Mouse (Mus musculus) brain, embryonic 14.5 days (tissue): ENCODE data around the gene Prrc2b. TPM values are rescaled to one million over a fixed set of nuclear protein-coding genes. Genes with fewer than 3 reads are reported as not detected.

Source experiments
- DNase-seq: peaks from one replicate; pipeline ENCODE4 v3.0.0-alpha.2; 2011; ENCODE audit warnings: low read depth
- CTCF ChIP-seq: fragments of 200-500 bp; IDR thresholded peaks from 2 replicates; pipeline ENCODE4 v1.5.1; 2012; ENCODE audit warnings: inconsistent platforms, mild to moderate bottlenecking, moderate library complexity, borderline replicate concordance; ENCODE audit not compliant: insufficient read depth, insufficient read length; ENCODE audit errors: extremely low read depth
- POLR2A ChIP-seq: fragments of 200-500 bp; IDR thresholded peaks from 2 replicates; pipeline ENCODE4 v1.6.1; 2012; ENCODE audit warnings: mild to moderate bottlenecking, inconsistent platforms, borderline replicate concordance; ENCODE audit not compliant: poor library complexity, insufficient read depth, insufficient read length, severe bottlenecking; ENCODE audit errors: extremely low read depth
- polyA plus RNA-seq: library from polyadenylated mRNA; depleted of rRNA; stranded (reverse); fragments of >200 nt; gene quantifications from 2 replicates; pipeline ENCODE4 v1.2.3, GENCODE M21; 2012

Gene Prrc2b
- polyA plus RNA-seq, 1 experiment = 171 TPM

GRCm38 (mm10) chr2:32154334-32154997, 3.6 kb downstream of the Prrc2b start:
- no peak for TF ChIP-seq CTCF
- TF ChIP-seq POLR2A = no peak
- no peak for DNase-seq

- no peak for DNase-seq
- TF ChIP-seq CTCF (no peak), POLR2A (no peak)
Measured at GRCm38 (mm10) chr2:32154998-32155541, 4.2 kb downstream of the Prrc2b start.

DNA sequence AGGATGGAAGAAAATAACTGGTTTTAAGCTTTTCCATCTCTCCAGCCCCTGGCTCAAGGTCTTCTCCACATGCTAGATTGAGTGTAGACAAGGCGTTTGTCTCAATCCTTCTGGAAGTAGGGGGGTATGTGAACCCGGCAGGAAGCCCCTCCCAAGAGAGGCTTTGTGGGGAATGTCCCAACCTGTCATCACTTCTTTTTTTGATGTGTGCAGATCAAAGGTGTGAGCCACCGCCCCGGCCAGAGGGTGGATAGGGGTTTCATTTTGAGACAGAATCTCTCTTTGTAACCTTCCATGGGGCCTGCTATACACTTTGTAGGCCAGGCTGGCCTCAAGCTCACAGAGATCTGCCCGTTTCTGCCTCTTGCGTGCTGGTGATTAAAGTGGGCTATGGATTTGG, 4.7 kb downstream of the Prrc2b start:
- no peak for DNase-seq
- no peak for TF ChIP-seq CTCF
- TF ChIP-seq POLR2A = no peak

DNA sequence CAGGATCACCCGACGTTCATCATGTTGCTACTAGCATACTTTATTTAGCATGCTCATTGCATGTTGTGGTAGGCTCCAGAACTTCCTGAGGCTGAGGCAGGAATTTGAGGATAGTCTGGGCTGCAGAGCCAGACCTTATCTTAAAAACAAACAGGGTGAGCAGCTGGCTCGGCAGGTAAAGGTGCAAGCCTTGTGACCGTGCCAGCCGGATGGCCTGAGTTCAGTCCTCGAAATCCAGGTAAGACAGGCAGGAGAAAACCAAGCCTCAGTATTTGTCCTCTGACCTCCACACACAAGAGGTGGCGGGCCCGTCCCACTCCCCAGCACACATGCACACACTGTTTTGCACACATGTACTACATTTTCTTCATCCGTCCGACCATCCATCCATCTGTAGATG, 5.8 kb downstream of the Prrc2b start:
- DNase-seq = no peak
- TF ChIP-seq POLR2A (no peak), CTCF (no peak)

- peak; percentile 77 for DNase-seq
- TF ChIP-seq CTCF (no peak), POLR2A (no peak)
Measured at GRCm38 (mm10) chr2:32157328-32157727, 6.4 kb downstream of the Prrc2b start.

DNA sequence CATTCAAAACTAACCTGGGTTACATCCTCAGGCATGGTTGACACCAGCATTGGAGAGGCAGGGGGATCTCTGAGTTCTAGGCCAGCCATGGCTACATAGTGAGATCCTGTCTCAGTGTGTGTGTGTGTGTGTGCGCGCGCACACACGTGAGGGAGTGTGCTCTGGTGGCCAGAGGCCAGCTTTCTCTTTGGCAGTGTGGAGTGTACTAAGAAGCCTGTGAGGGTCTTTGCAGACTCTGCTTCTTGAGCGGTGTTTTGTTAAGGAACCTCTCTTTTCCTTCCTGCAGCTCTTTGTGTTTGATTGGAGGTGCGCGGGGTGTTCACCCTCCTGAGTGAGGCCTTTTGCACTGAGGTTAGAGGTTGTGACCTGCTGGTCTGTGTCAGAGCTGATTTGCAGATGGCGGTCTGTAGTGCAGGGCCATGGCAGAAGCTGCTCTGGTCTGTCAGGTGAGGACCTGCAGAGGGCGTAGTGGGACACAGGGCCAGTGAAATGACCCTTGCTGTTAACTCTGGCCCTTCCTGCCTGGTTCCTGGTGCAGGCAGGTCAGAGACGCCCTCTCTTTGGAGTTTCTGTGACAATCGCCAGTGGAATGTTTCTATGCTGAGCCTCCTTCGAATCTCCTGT, 7.8 kb downstream of the Prrc2b start:
- no peak for DNase-seq
- TF ChIP-seq CTCF (no peak), POLR2A (no peak)

DNA sequence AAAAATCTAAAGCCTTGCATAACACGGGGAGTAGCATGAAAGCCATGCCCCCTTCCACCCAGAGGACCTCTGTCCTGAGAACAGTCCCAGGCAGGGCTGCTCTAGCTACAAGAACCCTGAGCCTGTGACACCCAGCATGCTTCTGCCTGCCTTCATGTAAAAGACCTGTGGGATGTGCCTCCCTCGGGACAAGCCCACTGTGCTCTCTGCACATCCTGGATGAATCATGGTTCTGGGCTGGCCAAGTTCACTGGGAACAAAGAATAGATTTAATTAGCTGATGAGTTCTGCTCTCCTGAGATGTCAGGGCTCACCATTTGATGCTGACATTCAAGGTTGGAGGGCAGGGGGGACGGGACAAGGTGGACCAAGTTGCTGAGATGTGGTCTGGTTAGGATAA, 9.6 kb downstream of the Prrc2b start:
- no peak for DNase-seq
- TF ChIP-seq CTCF (no peak), POLR2A (no peak)

DNA sequence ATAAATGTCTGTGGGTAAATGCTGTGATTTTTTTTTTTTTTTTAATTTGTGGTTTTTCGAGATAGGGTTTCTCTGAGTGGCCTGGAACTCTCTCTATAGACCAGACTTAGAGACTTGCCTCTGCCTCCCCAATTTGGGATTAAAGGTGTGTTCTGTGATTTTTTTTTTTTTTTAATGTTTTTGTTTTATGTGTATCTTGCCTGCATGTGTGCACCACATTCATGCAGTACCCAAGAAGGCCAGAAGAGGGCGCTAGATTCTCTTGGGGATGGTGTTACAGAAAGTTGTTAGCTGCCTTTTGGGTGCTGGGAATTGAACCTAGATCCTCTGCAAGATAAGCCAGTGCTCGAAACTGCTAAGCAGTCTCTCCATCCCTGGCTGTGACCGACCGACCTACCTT, 10.1 kb downstream of the Prrc2b start:
- DNase-seq = no peak
- no peak for TF ChIP-seq POLR2A
- peak; percentile 52; the same call in 1 of the 2 replicates for TF ChIP-seq CTCF

GRCm38 (mm10) chr2:32162102-32162501, 11.2 kb downstream of the Prrc2b start:
- TF ChIP-seq POLR2A (no peak), CTCF (no peak)
- DNase-seq = no peak

- TF ChIP-seq POLR2A (no peak), CTCF (no peak)
- no peak for DNase-seq
Measured at GRCm38 (mm10) chr2:32162646-32163045, 11.8 kb downstream of the Prrc2b start.

- no peak for DNase-seq
- TF ChIP-seq POLR2A = no peak
- no peak for TF ChIP-seq CTCF
Measured at GRCm38 (mm10) chr2:32163057-32163456, 12.2 kb downstream of the Prrc2b start.

DNA sequence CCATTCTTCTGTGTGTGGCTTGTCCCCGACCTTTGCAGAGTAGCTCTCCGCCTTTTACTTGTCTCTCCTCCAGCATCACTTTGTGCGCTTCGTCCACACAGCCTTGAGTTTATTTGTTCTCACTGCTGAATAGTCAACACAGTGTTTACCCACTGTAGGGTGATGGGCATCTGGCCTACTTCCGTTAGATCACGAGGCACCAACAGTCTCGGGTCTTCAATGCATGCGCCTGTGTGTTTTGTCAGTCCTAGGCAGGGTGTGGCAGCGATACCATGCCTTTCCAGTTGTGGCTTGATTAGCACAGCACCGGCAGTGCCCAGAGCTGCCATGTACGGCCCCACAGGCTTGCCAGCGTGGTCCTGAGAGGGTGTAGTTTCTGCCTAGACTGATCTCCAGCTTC, 13.6 kb downstream of the Prrc2b start:
- no peak for DNase-seq
- TF ChIP-seq CTCF (no peak), POLR2A (no peak)
